Mouse (Mus musculus) liver, embryonic 14.5 days (tissue): ENCODE results near the gene Gm12166.
A peak's percentile ranks its signal among the peaks of the same experiment; 100 is the strongest.

Experiments
- CTCF ChIP-seq: IDR thresholded peaks from 2 replicates; pipeline ENCODE4 v1.5.1; 2016; ENCODE audit warnings: antibody characterized with exemption, low read depth, control low read depth
- EP300 ChIP-seq: IDR thresholded peaks from 2 replicates; pipeline ENCODE4 v1.6.1; 2016; ENCODE audit warnings: antibody characterized with exemption, low read depth

GRCm38 (mm10) chr11:46059887-46060650 lies 7.9 kb upstream of the Gm12166 start:
- peak; percentile 64 for TF ChIP-seq CTCF
- no peak for TF ChIP-seq EP300
